In genomic region chr5:36958837-36959236, GRCm38 (mm10) we compare ENCODE assay signal across 8 mouse cellular contexts. TPM values are rescaled to one million over a fixed set of nuclear protein-coding genes. Genes with fewer than 3 reads are reported as not detected.
A peak's percentile ranks its signal among the peaks of the same experiment; 100 is the strongest.
DNase-seq lines count a peak whose midpoint lies in the region; ATAC-seq lines count a peak whose summit lies in the region.

No protein-coding gene starts in this region.

- no peaks in the 10 kb centered on the region for H3K27me3 ChIP-seq in intestine, embryonic 14.5 days (replicated peaks; ENCODE audit: control insufficient read depth, insufficient read depth, low read length)
- H3K27me3 ChIP-seq in intestine, embryonic 16.5 days (replicated peaks; ENCODE audit: control insufficient read depth, insufficient read depth, low read length) = no peaks in the 10 kb centered on the region

- H3K9me3 ChIP-seq in intestine, embryonic 14.5 days (ENCODE audit: control insufficient read depth, low read length) = no peaks in the 10 kb centered on the region
- no peaks in the 10 kb centered on the region for H3K9me3 ChIP-seq in intestine, embryonic 16.5 days (ENCODE audit: control insufficient read depth, low read length)

- DNase-seq in intestine, embryonic 14.5 days (ENCODE audit: low spot score) = peak; percentile 84
- DNase-seq in adipocyte (ENCODE audit: low spot score) = peak; percentile 48
- DNase-seq in embryo, embryonic 9.5 days (ENCODE audit: extremely low spot score) = peak; percentile 60
- DNase-seq in heart, postnatal 4 days = peak; percentile 78
- DNase-seq in left cerebral cortex, adult 11 months (ENCODE audit: low spot score) = peak; percentile 73
- DNase-seq in spleen, postnatal 36 days (ENCODE audit: low spot score in 2 of 2) = peak; percentile 23 to 41

- no peaks in the 10 kb centered on the region for H3K4me1 ChIP-seq in intestine, embryonic 14.5 days (replicated peaks; ENCODE audit: control insufficient read depth, insufficient read depth, low read length)
- H3K4me1 ChIP-seq in intestine, embryonic 16.5 days (ENCODE audit: control insufficient read depth, insufficient read depth, low read length) = no peaks in the 10 kb centered on the region

- no peak overlapping the region for H3K4me2 ChIP-seq in intestine, embryonic 14.5 days (ENCODE audit: low read length)
- H3K4me2 ChIP-seq in intestine, embryonic 16.5 days (ENCODE audit: low read depth, low read length) = no peak overlapping the region

- H3K4me3 ChIP-seq in intestine, embryonic 14.5 days (ENCODE audit: low read depth, low read length) = no peak overlapping the region
- H3K4me3 ChIP-seq in intestine, embryonic 16.5 days (ENCODE audit: low read length) = no peak overlapping the region

- ATAC-seq in intestine, embryonic 14.5 days (replicated peaks; ENCODE audit: low FRiP score, low TSS enrichment, low read depth) = no peak
- no peak; the same call in 1 of the 2 replicates for ATAC-seq in intestine, embryonic 16.5 days
- peak; percentile 75 for ATAC-seq in monocyte, adult 5-6 weeks (replicated peaks; ENCODE audit: insufficient number of reproducible peaks, low FRiP score, low TSS enrichment, poor library complexity, severe bottlenecking)

- H3K9ac ChIP-seq in intestine, embryonic 14.5 days (ENCODE audit: low read length) = no peak overlapping the region
- no peak overlapping the region for H3K9ac ChIP-seq in intestine, embryonic 16.5 days (ENCODE audit: low read depth, low read length)

- H3K36me3 ChIP-seq in intestine, embryonic 14.5 days (ENCODE audit: control insufficient read depth, insufficient read depth, low read length) = no peaks in the 10 kb centered on the region
- H3K36me3 ChIP-seq in intestine, embryonic 16.5 days (ENCODE audit: control insufficient read depth, insufficient read depth, low read length) = no peaks in the 10 kb centered on the region

- WGBS in intestine, embryonic 14.5 days = 35% methylated on average over 5 of the region's 5 CpGs
- 35% methylated on average over 5 of the region's 5 CpGs for WGBS in intestine, embryonic 16.5 days

- H3K27ac ChIP-seq in intestine, embryonic 14.5 days (ENCODE audit: low read depth) = no peak overlapping the region
- no peak overlapping the region for H3K27ac ChIP-seq in intestine, embryonic 16.5 days (ENCODE audit: low read length)

RNA-seq across cellular contexts. Expression of gene Wfs1, which starts 30.2 kb away (rescaled TPM):
- polyA plus RNA-seq in intestine, embryonic 14.5 days (2014; fragmentation: Nextera tagmentation; extraction: Ambion mirVana) = 13.3 and 13.6 TPM in 2 replicates
- polyA plus RNA-seq in intestine, embryonic 16.5 days (2015; fragmentation: Nextera tagmentation; extraction: Ambion mirVana) = 15.9 and 18.0 TPM in 2 replicates
- total RNA-seq in heart, postnatal 4 days (2021) = 10 to 100 TPM; 26.3 to 27.7 TPM
- total RNA-seq in monocyte, adult 5-6 weeks (2017) = 1.2 to 2.3 TPM (median 2.1 TPM) in 3 replicates

Comparison
In these comparisons a context has a peak if more than half of its experiments do, and no peak if none do; other contexts are left out.
1. DNase-seq: peak in every context shown above with its lines; median percentile 84 in intestine, embryonic 14.5 days; 78 in heart, postnatal 4 days; 73 in left cerebral cortex, adult 11 months; 60 in embryo, embryonic 9.5 days; 48 in adipocyte; 32 in spleen, postnatal 36 days.